Mouse (Mus musculus) thymus, adult 2 months (tissue): ENCODE data around the gene Mrpl39.

ENCODE experiments used
- CTCF ChIP-seq: fragments of 200-500 bp; IDR thresholded peaks from 2 replicates; pipeline ENCODE4 v1.5.1; 2012; ENCODE audit warnings: mild to moderate bottlenecking, control low read depth, low read length, moderate library complexity, borderline replicate concordance; ENCODE audit not compliant: control insufficient read depth, poor library complexity, insufficient read depth; ENCODE audit errors: extremely low read depth
- POLR2A ChIP-seq: fragments of 200-500 bp; IDR thresholded peaks from 2 replicates; pipeline ENCODE4 v1.6.1; 2012; ENCODE audit warnings: mild to moderate bottlenecking, low read length, control low read depth, moderate library complexity; ENCODE audit not compliant: control insufficient read depth, poor library complexity, insufficient read depth; ENCODE audit errors: extremely low read depth

DNA sequence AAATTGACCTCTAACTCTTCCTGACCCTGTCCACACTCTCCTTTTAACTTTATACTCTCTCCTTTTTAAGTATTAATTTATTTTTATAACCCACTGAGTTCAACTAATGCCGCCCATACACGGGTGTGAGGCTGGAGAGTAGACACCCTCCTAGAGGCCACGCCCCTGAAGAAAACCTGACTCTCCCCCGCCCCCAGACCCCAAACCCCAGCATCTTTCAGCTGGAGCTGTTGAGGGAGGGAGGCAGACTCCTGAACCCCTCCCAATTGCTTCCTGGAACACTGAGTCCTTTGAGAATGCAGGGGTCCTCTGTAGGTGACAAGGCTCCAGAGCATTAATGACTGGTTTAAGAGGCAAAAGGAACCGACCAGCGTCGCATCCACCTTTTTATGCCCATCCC lies 49.4 kb upstream of the Mrpl39 start:
- TF ChIP-seq CTCF (no peak), POLR2A (no peak)
